Mouse (Mus musculus) intestine, embryonic 14.5 days (tissue): ENCODE measurements around the gene Icam1. TPM values are rescaled to one million over a fixed set of nuclear protein-coding genes. Genes with fewer than 3 reads are reported as not detected.

Source experiments
- ATAC-seq: fragments of 200-750 bp; cut with Nextera tagmentation; replicated peaks from 2 replicates; pipeline ENCODE4 v1.8.0; 2017; ENCODE audit warnings: low read depth, moderate number of reproducible peaks, moderate TSS enrichment, moderate library complexity; ENCODE audit not compliant: low FRiP score, low TSS enrichment
- DNase-seq: peaks from one replicate; pipeline ENCODE4 v3.0.0-alpha.2; 2018; ENCODE audit warnings: low spot score
- H3K27ac ChIP-seq: fragments of 300-500 bp; sonication (generic); 2 replicates; pipeline ENCODE4 v1.5.1; 2014; ENCODE audit warnings: low read depth, mild to moderate bottlenecking, control low read depth
- H3K27me3 ChIP-seq: fragments of 300-500 bp; sonication (generic); replicated peaks from 2 replicates; pipeline ENCODE4 v1.6.1; 2014; ENCODE audit warnings: low read length, control low read depth; ENCODE audit not compliant: control insufficient read depth, insufficient read depth
- H3K36me3 ChIP-seq: fragments of 300-500 bp; sonication (generic); 2 replicates; pipeline ENCODE4 v1.6.1; 2014; ENCODE audit warnings: low read length, control low read depth; ENCODE audit not compliant: control insufficient read depth, insufficient read depth
- H3K4me1 ChIP-seq: fragments of 300-500 bp; sonication (generic); replicated peaks from 2 replicates; pipeline ENCODE4 v1.6.1; 2014; ENCODE audit warnings: low read length, control low read depth, mixed read lengths; ENCODE audit not compliant: control insufficient read depth, insufficient read depth
- H3K4me2 ChIP-seq: fragments of 300-500 bp; sonication (generic); 2 replicates; pipeline ENCODE4 v1.6.1; 2014; ENCODE audit warnings: low read length
- H3K4me3 ChIP-seq: fragments of 300-500 bp; sonication (generic); 2 replicates; pipeline ENCODE4 v1.5.1; 2014; ENCODE audit warnings: low read depth, low read length, control low read depth, mixed read lengths
- H3K9ac ChIP-seq: fragments of 300-500 bp; sonication (generic); 2 replicates; pipeline ENCODE4 v1.6.1; 2014; ENCODE audit warnings: mild to moderate bottlenecking, low read length
- H3K9me3 ChIP-seq: fragments of 300-500 bp; sonication (generic); 2 replicates; pipeline ENCODE4 v1.6.1; 2016; ENCODE audit warnings: low read length, control low read depth; ENCODE audit not compliant: control insufficient read depth
- WGBS: fragments of 180-500 bp; shearing (Covaris S2); extraction: QIAGEN DNeasy Blood & Tissue Kit; methylation state at CpG from one replicate; pipeline ENCODE4 v1.1.7; 2014; 5-methylcytosine and 5-hydroxymethylcytosine counted together
- polyA plus RNA-seq: library from polyadenylated mRNA; unstranded; fragments of >200 nt; fragmentation: Nextera tagmentation; extraction: Ambion mirVana; gene quantifications from 2 replicates; pipeline ENCODE4 v1.2.1, GENCODE M21; 2014

The Icam1 gene
- polyA plus RNA-seq, 1 experiment from 2014 or later = 11.4 TPM

DNA sequence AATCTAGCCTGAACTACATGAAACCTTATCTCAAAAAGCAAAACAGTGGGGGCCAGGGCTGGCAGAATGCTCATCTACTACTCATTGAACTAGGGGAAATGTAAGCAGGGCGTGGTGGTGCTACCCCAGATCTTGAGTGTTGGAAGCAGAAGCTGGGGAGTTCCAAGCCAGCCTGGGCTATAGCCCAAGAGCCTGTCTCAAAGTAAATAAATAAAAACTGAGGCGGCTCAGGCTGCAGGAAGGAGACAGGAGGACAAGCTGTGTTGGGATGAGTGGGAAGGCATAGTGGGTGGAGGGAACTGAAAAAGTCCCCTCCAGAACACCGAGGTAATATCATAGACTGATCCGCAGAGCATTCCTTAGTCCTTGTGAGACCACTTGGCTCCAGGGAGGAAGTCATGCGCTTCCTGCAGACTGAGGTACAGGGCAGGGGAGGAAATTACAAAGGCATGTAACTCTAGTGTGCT is 3.9 kb upstream of the Icam1 start:
- DNase-seq (no peak), ATAC-seq (no peak)
- WGBS = 57% methylated on average over 5 of the region's 5 CpGs
- H3K4me1 ChIP-seq = peaks cover 11% of the 10 kb centered on the region; the same call in 1 of the 2 replicates
- peak overlapping the region; percentile 51 for H3K27ac ChIP-seq
- no peak overlapping the region for H3K4me3 ChIP-seq
- no peaks in the 10 kb centered on the region for H3K9me3 ChIP-seq
- H3K9ac ChIP-seq = no peak overlapping the region
- peaks cover 29% of the 10 kb centered on the region for H3K27me3 ChIP-seq
- H3K4me2 ChIP-seq = no peak overlapping the region
- H3K36me3 ChIP-seq = peaks cover 23% of the 10 kb centered on the region

DNA sequence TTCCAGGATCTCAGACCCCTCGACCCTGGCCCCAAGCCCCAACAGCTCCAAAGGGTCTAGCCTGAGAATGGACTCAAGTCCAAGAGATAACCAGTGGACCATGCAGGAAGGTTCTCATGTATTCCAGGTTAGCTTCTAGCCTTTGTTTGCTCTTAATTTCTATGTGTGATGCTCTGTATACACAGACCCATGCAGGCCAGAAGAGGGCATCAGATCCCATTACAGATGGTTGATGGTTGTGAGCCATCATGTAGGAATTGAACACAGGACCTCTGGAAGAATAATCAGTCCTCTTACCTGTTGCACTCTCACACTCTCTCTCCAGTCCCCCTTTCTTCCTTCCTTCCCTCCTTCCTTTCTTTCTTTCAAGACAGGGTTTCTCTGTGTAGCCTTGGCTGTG is 3.4 kb upstream of the Icam1 start:
- 37% methylated on average over 1 of the region's 1 CpGs for WGBS

DNA sequence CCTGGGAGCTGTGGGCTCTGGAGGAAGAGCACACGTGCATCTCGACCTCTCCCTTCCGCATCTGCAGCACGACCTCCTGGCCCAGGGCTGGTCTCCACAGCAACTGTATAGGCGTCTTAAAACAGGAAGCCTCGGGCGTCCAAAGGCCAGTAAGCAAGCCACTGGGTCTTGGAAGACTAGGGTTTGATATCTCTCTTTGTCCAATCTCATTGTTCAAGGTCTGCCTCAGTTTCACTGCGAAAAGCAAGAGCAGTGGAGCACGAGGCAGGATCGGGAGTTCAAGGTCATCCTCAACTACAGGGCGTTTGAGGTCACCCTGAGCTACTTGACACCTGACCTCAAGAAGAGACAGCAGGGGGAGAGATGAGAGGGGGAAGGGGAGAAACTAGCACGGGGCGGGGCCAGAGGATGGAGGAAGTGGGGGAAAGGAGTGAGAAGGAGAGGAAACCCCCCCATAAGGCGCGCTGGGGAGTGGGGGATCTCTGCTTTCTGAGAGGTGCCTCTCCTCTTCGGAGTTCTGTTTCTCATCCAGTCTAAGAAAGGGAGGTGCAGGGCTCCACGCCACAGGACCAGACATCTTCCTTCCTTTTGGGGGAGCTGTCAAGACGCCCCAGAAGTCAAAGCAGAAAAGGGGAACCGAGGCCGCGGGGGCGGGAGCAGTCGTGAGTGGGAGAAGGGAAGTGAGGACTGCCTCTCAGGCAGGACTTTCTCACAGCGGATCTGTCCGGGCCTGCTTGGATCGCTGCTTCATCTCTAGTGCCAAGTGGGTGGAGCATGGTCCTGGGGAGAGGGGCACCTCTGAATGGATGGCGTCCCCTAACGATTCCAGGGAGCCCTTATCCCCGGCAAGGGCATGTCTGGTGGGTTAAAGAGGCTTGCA is 854 bp upstream of the Icam1 start:
- DNase-seq (peak; percentile 72), ATAC-seq (peak; percentile 64; the same call in 1 of the 2 replicates)
- Histone ChIP-seq H3K4me2 (peak overlapping the region; percentile 64), H3K9me3 (no peaks in the 10 kb centered on the region), H3K9ac (peak overlapping the region; percentile 18; the same call in 1 of the 2 replicates), H3K4me3 (peak overlapping the region; percentile 38), H3K27me3 (peaks cover 41% of the 10 kb centered on the region), H3K36me3 (no peaks in the 10 kb centered on the region), H3K27ac (no peak overlapping the region), H3K4me1 (peaks cover 11% of the 10 kb centered on the region; the same call in 1 of the 2 replicates)
- WGBS = 3% methylated on average over 27 of the region's 29 CpGs

More for the DNA sequence above, 3.4 kb upstream of the Icam1 start:
- H3K4me2 ChIP-seq = no peak overlapping the region
- H3K4me3 ChIP-seq = no peak overlapping the region
- H3K36me3 ChIP-seq = peaks cover 18% of the 10 kb centered on the region
- H3K9ac ChIP-seq = no peak overlapping the region
- no peak for ATAC-seq
- peaks cover 34% of the 10 kb centered on the region for H3K27me3 ChIP-seq
- no peaks in the 10 kb centered on the region for H3K9me3 ChIP-seq
- H3K27ac ChIP-seq = peak overlapping the region; percentile 9; the same call in 1 of the 2 replicates
- DNase-seq = no peak
- H3K4me1 ChIP-seq = peaks cover 11% of the 10 kb centered on the region; the same call in 1 of the 2 replicates

DNA sequence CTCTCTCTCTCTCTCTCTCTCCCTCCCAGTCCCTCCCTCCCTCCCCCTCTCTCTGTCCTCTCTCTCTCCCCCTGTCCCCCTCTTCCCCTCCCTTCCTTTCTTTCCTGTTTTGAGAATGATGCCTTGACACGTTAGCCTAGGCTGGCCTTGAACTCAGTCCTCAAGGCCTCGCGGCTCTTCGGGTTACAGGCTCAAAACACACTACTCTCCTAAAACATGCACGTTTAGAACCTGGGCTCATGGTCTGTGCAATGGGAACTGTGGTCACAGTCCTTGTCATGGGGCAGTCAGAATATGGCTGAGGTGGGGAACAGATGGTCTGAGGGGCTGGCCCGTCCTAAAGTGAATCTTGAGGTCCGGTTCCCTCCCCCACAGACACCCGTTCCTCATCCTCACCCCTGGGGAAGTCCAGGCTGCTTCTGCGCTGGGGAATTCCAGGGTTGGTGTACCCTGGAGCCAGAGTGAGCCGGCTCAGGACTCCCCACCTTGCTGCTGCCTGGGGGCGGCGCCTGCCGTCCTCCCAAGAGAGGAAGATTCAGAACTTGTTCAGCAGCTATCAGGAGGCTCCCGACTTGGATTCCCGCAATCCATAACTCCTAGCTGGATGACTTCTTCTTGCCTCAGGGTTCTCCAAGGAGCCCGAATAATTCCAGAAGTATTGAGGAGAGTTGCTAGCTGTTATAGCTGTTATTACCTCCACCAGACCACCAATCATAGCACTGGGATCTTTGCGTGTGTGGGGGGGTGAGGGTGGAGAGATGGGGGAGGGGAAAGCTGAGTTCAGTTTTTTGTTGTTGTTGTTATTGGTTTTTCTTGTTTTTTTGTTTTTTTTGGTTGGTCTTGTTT is 769 bp downstream of the Icam1 start:
- peak overlapping the region; percentile 38 for H3K4me3 ChIP-seq
- H3K4me1 ChIP-seq = peaks cover 11% of the 10 kb centered on the region; the same call in 1 of the 2 replicates
- H3K27me3 ChIP-seq = peaks cover 41% of the 10 kb centered on the region
- H3K9ac ChIP-seq = no peak overlapping the region
- no peaks in the 10 kb centered on the region for H3K9me3 ChIP-seq
- 5% methylated on average over 17 of the region's 17 CpGs for WGBS
- DNase-seq (no peak), ATAC-seq (no peak)
- no peak overlapping the region for H3K27ac ChIP-seq
- peak overlapping the region; percentile 64 for H3K4me2 ChIP-seq
- no peaks in the 10 kb centered on the region for H3K36me3 ChIP-seq

DNA sequence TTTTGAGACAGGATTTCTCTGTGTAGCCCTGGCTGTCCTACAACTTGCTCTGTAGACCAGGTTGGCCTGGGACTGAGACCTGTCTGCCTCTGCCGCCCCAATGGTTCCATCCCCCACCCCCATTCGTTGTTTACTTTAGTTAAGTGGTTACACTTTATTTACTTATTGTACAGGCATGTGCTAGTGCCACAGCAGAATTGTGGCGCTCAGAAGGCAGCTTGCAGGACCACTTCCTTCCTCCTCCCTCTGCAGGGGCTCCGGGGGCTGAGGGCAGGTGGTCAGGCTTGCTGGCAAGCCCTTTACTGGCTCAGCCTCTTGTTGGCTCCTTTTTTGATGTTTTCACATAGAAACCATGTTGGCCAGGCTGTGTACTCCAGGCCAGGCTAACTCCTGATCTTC is 1.4 kb downstream of the Icam1 start:
- no peak overlapping the region for H3K27ac ChIP-seq
- H3K27me3 ChIP-seq = peaks cover 41% of the 10 kb centered on the region
- no peaks in the 10 kb centered on the region for H3K9me3 ChIP-seq
- H3K4me3 ChIP-seq = peak overlapping the region; percentile 38; the same call in 1 of the 2 replicates
- WGBS = 25% methylated on average over 4 of the region's 4 CpGs
- no peaks in the 10 kb centered on the region for H3K36me3 ChIP-seq
- DNase-seq (no peak), ATAC-seq (no peak)
- peaks cover 11% of the 10 kb centered on the region; the same call in 1 of the 2 replicates for H3K4me1 ChIP-seq
- H3K4me2 ChIP-seq = peak overlapping the region; percentile 64; the same call in 1 of the 2 replicates
- H3K9ac ChIP-seq = no peak overlapping the region

DNA sequence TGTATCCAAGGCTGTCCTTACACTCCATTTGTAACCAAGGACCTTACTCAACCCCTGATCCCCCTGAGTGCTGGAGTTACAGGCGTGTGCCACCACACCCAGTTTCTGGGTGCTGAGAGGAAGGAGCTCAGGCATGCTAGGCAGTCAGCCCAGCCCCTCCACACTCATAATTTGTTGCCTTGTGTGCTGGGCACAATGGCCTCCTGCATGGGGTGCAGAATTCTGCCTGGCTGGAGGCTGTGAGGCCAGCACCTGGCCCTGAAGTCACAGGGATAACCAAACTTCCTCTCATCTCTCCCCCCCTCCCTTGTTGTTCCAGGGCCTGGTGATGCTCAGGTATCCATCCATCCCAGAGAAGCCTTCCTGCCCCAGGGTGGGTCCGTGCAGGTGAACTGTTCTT is 2.8 kb downstream of the Icam1 start:
- Histone ChIP-seq H3K4me2 (no peak overlapping the region), H3K36me3 (no peaks in the 10 kb centered on the region), H3K27me3 (peaks cover 41% of the 10 kb centered on the region), H3K4me3 (no peak overlapping the region), H3K4me1 (peaks cover 11% of the 10 kb centered on the region; the same call in 1 of the 2 replicates), H3K9ac (no peak overlapping the region), H3K27ac (no peak overlapping the region), H3K9me3 (no peaks in the 10 kb centered on the region)
- DNase-seq (no peak), ATAC-seq (no peak)
- WGBS = 81% methylated on average over 2 of the region's 2 CpGs

DNA sequence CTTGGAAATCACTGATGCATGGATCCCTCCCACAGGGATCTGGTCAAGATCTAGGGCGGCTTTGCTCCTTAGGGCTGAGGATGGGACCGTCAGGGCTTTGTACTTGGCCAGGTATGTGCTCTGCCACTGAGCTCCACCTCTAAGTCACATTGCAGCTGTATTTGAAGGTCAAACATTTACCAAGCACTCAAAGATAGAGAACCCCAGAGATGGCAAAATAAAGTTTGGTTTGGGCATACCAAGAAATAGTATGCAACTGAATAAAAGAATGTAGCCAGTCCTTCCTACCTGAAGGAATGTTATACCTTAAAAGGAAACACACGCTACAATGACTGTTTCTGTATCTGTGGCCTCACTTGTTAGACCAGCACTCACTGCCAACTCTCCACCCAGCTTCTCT is 5.6 kb downstream of the Icam1 start:
- H3K4me1 ChIP-seq = no peaks in the 10 kb centered on the region
- no peak overlapping the region for H3K27ac ChIP-seq
- H3K36me3 ChIP-seq = no peaks in the 10 kb centered on the region
- H3K27me3 ChIP-seq = peaks cover 17% of the 10 kb centered on the region
- no peaks in the 10 kb centered on the region for H3K9me3 ChIP-seq
- no peak overlapping the region for H3K4me2 ChIP-seq
- H3K9ac ChIP-seq = no peak overlapping the region
- no peak overlapping the region for H3K4me3 ChIP-seq
- ATAC-seq (no peak), DNase-seq (no peak)
- 71% methylated on average over 3 of the region's 3 CpGs for WGBS

DNA sequence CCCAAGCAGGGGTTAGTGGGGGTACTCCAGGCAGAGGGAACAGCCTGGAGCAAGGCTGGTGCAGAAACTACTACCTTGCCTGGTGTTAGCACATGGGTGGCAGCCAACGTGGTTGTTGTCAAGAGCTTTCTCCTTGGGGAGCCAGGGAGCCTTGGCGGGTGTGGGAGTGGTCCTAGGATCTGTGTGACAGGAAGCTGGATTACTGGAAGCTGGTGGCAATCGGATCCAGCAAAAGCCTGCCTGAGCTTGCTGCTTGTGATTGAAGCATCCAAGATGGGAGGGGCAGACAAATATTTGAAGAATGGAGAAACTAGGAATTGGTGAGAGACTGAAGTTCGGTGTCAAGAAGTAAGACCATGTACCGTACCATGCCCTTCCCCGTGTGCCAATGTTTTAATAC is 6.5 kb downstream of the Icam1 start:
- H3K4me2 ChIP-seq = no peak overlapping the region
- no peak for DNase-seq
- no peaks in the 10 kb centered on the region for H3K36me3 ChIP-seq
- H3K27ac ChIP-seq = no peak overlapping the region
- WGBS = 51% methylated on average over 6 of the region's 6 CpGs
- no peaks in the 10 kb centered on the region for H3K4me1 ChIP-seq
- H3K27me3 ChIP-seq = peaks cover 8% of the 10 kb centered on the region
- no peaks in the 10 kb centered on the region for H3K9me3 ChIP-seq
- no peak overlapping the region for H3K9ac ChIP-seq
- H3K4me3 ChIP-seq = no peak overlapping the region
- ATAC-seq = no peak
